Mouse (Mus musculus) liver, postnatal 0 days (tissue): ENCODE results near the gene Hpn.

Experiments
- CTCF ChIP-seq: sonication (generic); IDR thresholded peaks from 2 replicates; pipeline ENCODE4 v1.5.1; 2016; ENCODE audit warnings: antibody characterized with exemption, low read depth
- EP300 ChIP-seq: IDR thresholded peaks from 2 replicates; pipeline ENCODE4 v1.6.1; 2016; ENCODE audit warnings: antibody characterized with exemption, low read depth, mild to moderate bottlenecking

- TF ChIP-seq CTCF: no peak
- TF ChIP-seq EP300: no peak
Measured at GRCm38 (mm10) chr7:31077470-31077869, 37.6 kb downstream of the Hpn start.
